Mouse (Mus musculus): Measurements from ENCODE around the gene Slc27a3. TPM values are rescaled to one million over a fixed set of nuclear protein-coding genes. Genes with fewer than 3 reads are reported as not detected.

The Slc27a3 gene
- total and polyA plus RNA-seq, 3 experiments = 1.3 to 2.6 (median 1.9) TPM

DNA sequence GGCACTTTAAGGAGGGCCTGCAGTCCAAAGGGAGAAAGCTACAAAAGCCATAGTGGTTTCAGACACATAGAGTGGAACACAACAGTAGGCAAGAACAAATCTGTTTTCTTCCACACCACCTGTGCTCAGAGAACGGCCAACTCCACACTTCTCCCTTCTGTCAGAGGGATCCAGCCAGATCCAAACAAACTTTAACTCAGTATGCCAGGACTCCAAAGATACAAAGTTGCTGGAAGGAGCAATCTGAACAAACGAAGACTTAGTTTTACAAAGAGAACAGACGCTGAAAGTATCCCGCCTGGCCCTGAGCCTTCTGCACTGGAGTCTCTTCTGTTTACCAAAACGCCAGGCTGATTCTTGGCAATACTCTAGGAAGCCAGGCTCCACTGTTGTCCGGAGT lies 31.0 kb upstream of the Slc27a3 start:
- Histone ChIP-seq H3K4me3 (replicated peaks in 1 of 3; ENCODE audit: low read depth in 2 of 3, low read length in 2 of 3, poor library complexity in 1 of 3) (no peak overlapping the region), H3K9ac (ENCODE audit: insufficient read depth, low read depth) (no peak overlapping the region), H3K36me3 (replicated peaks in 1 of 2; ENCODE audit: control insufficient read depth in 1 of 2, insufficient read depth in 1 of 2, low read length in 1 of 2) (peaks cover 46 to 85% of the 10 kb centered on the region in 2 experiments), H3K27me3 (replicated peaks) (no peaks in the 10 kb centered on the region), H3K4me2 (ENCODE audit: insufficient read depth, low read depth, poor library complexity, severe bottlenecking) (no peak overlapping the region), H3K27ac (ENCODE audit: insufficient read depth, low read depth) (no peak overlapping the region), H3K4me1 (ENCODE audit: control insufficient read depth in 1 of 2, insufficient read depth in 2 of 2) (peaks cover 0 to 8% of the 10 kb centered on the region in 2 experiments; a peak in 2 of 4 replicates), H3K79me2 (replicated peaks; ENCODE audit: control insufficient read depth, extremely low read depth, insufficient read depth, poor library complexity, severe bottlenecking) (no peaks in the 10 kb centered on the region; the same call in 1 of the 2 replicates), H3K9me3 (replicated peaks; ENCODE audit: low read length) (no peaks in the 10 kb centered on the region)
- no peak for DNase-seq (ENCODE audit: extremely low read depth)
- TF ChIP-seq UBTF (IDR thresholded peaks at IDR 0.05; ENCODE audit: low read depth, low read length) (no peak), PAX5 (IDR thresholded peaks at IDR 0.05; ENCODE audit: low read length) (no peak), ZMIZ1 (IDR thresholded peaks at IDR 0.05; ENCODE audit: low read depth, low read length) (no peak), CHD2 (IDR thresholded peaks at IDR 0.05; ENCODE audit: low read length) (no peak), TBP (conservative IDR thresholded peaks at IDR 0.05; ENCODE audit: low read depth, low read length) (no peak), ELF1 (IDR thresholded peaks at IDR 0.05; ENCODE audit: low read depth, low read length) (no peak), HCFC1 (IDR thresholded peaks at IDR 0.05; ENCODE audit: low read depth, low read length) (no peak), CHD1 (IDR thresholded peaks at IDR 0.05; ENCODE audit: low read depth, low read length) (no peak), JUND (conservative IDR thresholded peaks at IDR 0.05; ENCODE audit: low read depth, low read length) (no peak), KAT2A (IDR thresholded peaks at IDR 0.05; ENCODE audit: insufficient replicate concordance, low read length) (no peak), USF1 (IDR thresholded peaks at IDR 0.05; ENCODE audit: low read depth, low read length) (no peak), E2F4 (IDR thresholded peaks at IDR 0.05; ENCODE audit: insufficient replicate concordance, low read depth, low read length) (no peak), MAX (IDR thresholded peaks at IDR 0.05; ENCODE audit: low read length) (no peak), GABPA (IDR thresholded peaks at IDR 0.05; ENCODE audit: insufficient replicate concordance, low read depth, low read length) (no peak), SIN3A (IDR thresholded peaks at IDR 0.05; ENCODE audit: low read length) (no peak), POLR2AphosphoS2 (IDR thresholded peaks at IDR 0.05; ENCODE audit: low read depth, low read length) (no peak), ETS1 (conservative IDR thresholded peaks at IDR 0.05; ENCODE audit: low read depth, low read length) (no peak)
- in situ Hi-C loops (cut with MboI; ENCODE audit: low pct_ligation_motif_present, low pct_unique_long_range_greater_than_20kb, low sequenced_read_pairs) = no loop called here
- dilution Hi-C loops (cut with MboI; ENCODE audit: extremely low pct_ligation_motif_present, extremely low pct_unique_long_range_greater_than_20kb, low sequenced_read_pairs) = no loop called here

DNA sequence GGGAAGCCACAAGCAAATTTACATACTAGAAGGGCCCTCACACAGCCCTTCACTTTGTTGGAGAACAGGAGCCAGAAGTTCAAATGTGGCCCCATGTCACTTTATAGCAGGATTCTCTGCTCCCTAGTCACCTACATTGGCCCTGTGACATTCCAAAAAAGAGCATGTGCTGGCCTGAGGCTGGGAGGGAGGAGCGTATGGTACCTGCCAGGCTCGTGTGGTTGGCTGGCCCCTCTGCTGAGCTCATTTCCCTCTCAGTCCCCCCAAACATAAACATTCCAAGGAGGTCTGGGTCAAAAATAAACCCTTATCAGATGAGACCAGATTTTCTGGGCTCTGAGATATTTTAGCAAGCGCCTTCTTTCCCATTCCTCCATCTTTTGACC lies 23.3 kb upstream of the Slc27a3 start:
- Histone ChIP-seq H3K4me1 (ENCODE audit: control insufficient read depth in 1 of 2, insufficient read depth in 2 of 2) (no peaks in the 10 kb centered on the region), H3K27me3 (replicated peaks) (no peaks in the 10 kb centered on the region), H3K79me2 (replicated peaks; ENCODE audit: control insufficient read depth, extremely low read depth, insufficient read depth, poor library complexity, severe bottlenecking) (no peaks in the 10 kb centered on the region), H3K36me3 (replicated peaks in 1 of 2; ENCODE audit: control insufficient read depth in 1 of 2, insufficient read depth in 1 of 2, low read length in 1 of 2) (peaks cover 56 to 99% of the 10 kb centered on the region in 2 experiments), H3K4me3 (replicated peaks in 1 of 3; ENCODE audit: low read depth in 2 of 3, low read length in 2 of 3, poor library complexity in 1 of 3) (no peak overlapping the region), H3K9ac (ENCODE audit: insufficient read depth, low read depth) (no peak overlapping the region), H3K27ac (ENCODE audit: insufficient read depth, low read depth) (no peak overlapping the region), H3K4me2 (ENCODE audit: insufficient read depth, low read depth, poor library complexity, severe bottlenecking) (no peak overlapping the region), H3K9me3 (replicated peaks; ENCODE audit: low read length) (no peaks in the 10 kb centered on the region)
- in situ Hi-C loops (cut with MboI; ENCODE audit: low pct_ligation_motif_present, low pct_unique_long_range_greater_than_20kb, low sequenced_read_pairs) (no loop called here), dilution Hi-C loops (cut with MboI; ENCODE audit: extremely low pct_ligation_motif_present, extremely low pct_unique_long_range_greater_than_20kb, low sequenced_read_pairs) (no loop called here)
- no peak for DNase-seq (ENCODE audit: extremely low read depth)
- TF ChIP-seq ELF1 (IDR thresholded peaks at IDR 0.05; ENCODE audit: low read depth, low read length) (no peak), POLR2AphosphoS2 (IDR thresholded peaks at IDR 0.05; ENCODE audit: low read depth, low read length) (no peak), UBTF (IDR thresholded peaks at IDR 0.05; ENCODE audit: low read depth, low read length) (no peak), SMC3 (IDR thresholded peaks at IDR 0.05; ENCODE audit: low read depth, low read length) (no peak), NRF1 (IDR thresholded peaks at IDR 0.05; ENCODE audit: low read depth, low read length) (no peak), MEF2A (IDR thresholded peaks at IDR 0.05; ENCODE audit: borderline replicate concordance, low read depth, low read length) (no peak), TBP (conservative IDR thresholded peaks at IDR 0.05; ENCODE audit: low read depth, low read length) (no peak), NELFE (IDR thresholded peaks at IDR 0.05; ENCODE audit: low read depth, low read length) (no peak), JUND (conservative IDR thresholded peaks at IDR 0.05; ENCODE audit: low read depth, low read length) (no peak), MAFK (IDR thresholded peaks at IDR 0.05; ENCODE audit: insufficient replicate concordance, low read length) (no peak), IRF4 (IDR thresholded peaks at IDR 0.05; ENCODE audit: low read depth, low read length) (no peak), MAZ (IDR thresholded peaks at IDR 0.05; ENCODE audit: low read depth, low read length) (no peak), TCF12 (IDR thresholded peaks at IDR 0.05; ENCODE audit: low read depth, low read length) (no peak), ZC3H11A (IDR thresholded peaks at IDR 0.05; ENCODE audit: low read depth, low read length) (no peak), RCOR1 (conservative IDR thresholded peaks at IDR 0.05; ENCODE audit: low read depth, low read length) (no peak), JUN (IDR thresholded peaks at IDR 0.05; ENCODE audit: insufficient read depth, low read depth, low read length) (no peak), PAX5 (IDR thresholded peaks at IDR 0.05; ENCODE audit: low read length) (no peak)

Measured in CH12.LX (cell line).